Mouse (Mus musculus) ES-E14 (cell line): Measurements from ENCODE around the gene Msmo1.

Source experiments
- CHD2 ChIP-seq: IDR thresholded peaks from 2 replicates; pipeline ENCODE4 v1.6.1; 2014; ENCODE audit warnings: mild to moderate bottlenecking, low read depth, low read length, inconsistent platforms
- MAFK ChIP-seq: IDR thresholded peaks from 2 replicates; pipeline ENCODE4 v1.6.1; 2014; ENCODE audit warnings: mild to moderate bottlenecking, low read depth, low read length, inconsistent platforms; ENCODE audit not compliant: insufficient read depth
- ZNF384 ChIP-seq: IDR thresholded peaks from 2 replicates; pipeline ENCODE4 v1.6.1; 2012; ENCODE audit warnings: low read depth, low read length, inconsistent platforms

GRCm38 (mm10) chr8:64767047-64767446, 33.5 kb upstream of the Msmo1 start:
- TF ChIP-seq CHD2: no peak
- no peak for TF ChIP-seq ZNF384
- TF ChIP-seq MAFK: no peak
